Mouse (Mus musculus): ENCODE data around the gene Cdkn2aip.

GRCm38 (mm10) chr8:47690674-47691078, 23.1 kb downstream of the Cdkn2aip start:
- no peak for TF ChIP-seq CTCF (IDR thresholded peaks at IDR 0.05; ENCODE audit: insufficient read depth, low read depth, low read length)
- TF ChIP-seq POLR2A (IDR thresholded peaks at IDR 0.05; ENCODE audit: insufficient read depth, low read depth, low read length), result no peak

All from olfactory bulb, adult 2 months (tissue).